Comparison of ENCODE assay signal across 19 mouse cellular contexts in the genomic region with DNA sequence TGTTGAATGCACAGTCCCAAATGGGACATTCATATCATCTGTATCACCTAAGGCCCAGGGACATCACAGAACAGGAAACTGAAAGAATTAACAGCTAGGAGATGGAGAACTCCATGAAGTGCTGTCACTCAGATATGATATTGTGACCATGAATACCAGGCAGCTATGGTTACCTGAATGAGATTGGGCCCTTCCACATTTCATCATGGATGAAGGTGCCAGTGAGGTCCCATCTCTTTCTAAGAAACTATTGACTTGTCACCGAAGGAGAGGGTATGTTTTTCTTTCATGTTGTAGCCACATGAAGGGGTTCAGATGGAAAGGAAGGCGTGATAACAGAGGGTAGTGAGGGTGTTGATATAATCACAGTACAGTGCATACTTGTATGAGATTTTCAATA.
"Had no signal": no experiment of that assay in that cellular context is flagged by ENCODE, and none has a peak within 500 bp of the region (broad histone marks: within the 10 kb centered on the region; RNA-seq: fewer than 3 reads in every experiment).

No protein-coding gene starts in this region.

- DNase-seq: liver, postnatal 0 days; lung, adult 2 months; lung, postnatal 14 days; lung, postnatal 36 days; retina, postnatal 1 day; right cerebral cortex, adult 18-20 months; right cerebral cortex, postnatal 25 days; right cerebral cortex, postnatal 4 days; spleen, adult 18-20 months; thymus, adult 2 months; thymus, postnatal 36 days had no signal

- H3K9ac ChIP-seq: liver, postnatal 0 days; lung, embryonic 15.5 days; midbrain, embryonic 13.5 days; midbrain, embryonic 15.5 days; neural tube, embryonic 13.5 days; neural tube, embryonic 15.5 days had no signal

- H3K9me3 ChIP-seq: lung, embryonic 15.5 days; megakaryocyte, embryonic 14.5 days; midbrain, embryonic 13.5 days; midbrain, embryonic 15.5 days; neural tube, embryonic 13.5 days; neural tube, embryonic 15.5 days had no signal

- H3K27ac ChIP-seq: lung, embryonic 15.5 days; midbrain, embryonic 13.5 days; midbrain, embryonic 15.5 days; neural tube, embryonic 13.5 days; neural tube, embryonic 15.5 days had no signal

- H3K4me3 ChIP-seq: lung, embryonic 15.5 days; megakaryocyte, embryonic 14.5 days; midbrain, embryonic 13.5 days; midbrain, embryonic 15.5 days; neural tube, embryonic 13.5 days; neural tube, embryonic 15.5 days had no signal

- H3K27me3 ChIP-seq: lung, embryonic 15.5 days; midbrain, embryonic 13.5 days; midbrain, embryonic 15.5 days; neural tube, embryonic 13.5 days; neural tube, embryonic 15.5 days had no signal

- H3K4me1 ChIP-seq: lung, embryonic 15.5 days; midbrain, embryonic 13.5 days; midbrain, embryonic 15.5 days; neural tube, embryonic 15.5 days had no signal

- H3K4me2 ChIP-seq: lung, embryonic 15.5 days; midbrain, embryonic 11.5 days; midbrain, embryonic 13.5 days; midbrain, embryonic 15.5 days; neural tube, embryonic 13.5 days; neural tube, embryonic 15.5 days had no signal

- H3K36me3 ChIP-seq: lung, embryonic 15.5 days; midbrain, embryonic 13.5 days; midbrain, embryonic 15.5 days; neural tube, embryonic 13.5 days; neural tube, embryonic 15.5 days had no signal

- ATAC-seq: liver, postnatal 0 days; lung, postnatal 0 days; midbrain, embryonic 13.5 days; midbrain, embryonic 15.5 days had no signal
